Mouse (Mus musculus): Measurements from ENCODE around the gene Ddhd1. TPM values are rescaled to one million over a fixed set of nuclear protein-coding genes. Genes with fewer than 3 reads are reported as not detected.

Ddhd1 gene
- polyA plus RNA-seq, 1 experiment from 2014 or later, result 16.5 TPM

GRCm38 (mm10) chr14:45661575-45661974, 3.6 kb upstream of the Ddhd1 start:
- Histone ChIP-seq H3K36me3 (no peaks in the 10 kb centered on the region), H3K4me3 (replicated peaks) (no peak overlapping the region), H3K9me3 (no peaks in the 10 kb centered on the region), H3K27ac (no peak overlapping the region), H3K9ac (replicated peaks) (no peak overlapping the region), H3K27me3 (no peaks in the 10 kb centered on the region), H3K4me2 (replicated peaks) (no peak overlapping the region), H3K4me1 (replicated peaks) (peaks cover 4% of the 10 kb centered on the region)
- 50% methylated on average over 5 of the region's 5 CpGs for WGBS
- no peak for ATAC-seq

- peaks cover 17% of the 10 kb centered on the region for H3K4me1 ChIP-seq (replicated peaks)
- no peaks in the 10 kb centered on the region for H3K36me3 ChIP-seq
- no peak overlapping the region for H3K9ac ChIP-seq (replicated peaks)
- H3K9me3 ChIP-seq, result no peaks in the 10 kb centered on the region
- ATAC-seq, result no peak
- no peaks in the 10 kb centered on the region for H3K27me3 ChIP-seq
- no peak overlapping the region for H3K27ac ChIP-seq
- no peak overlapping the region for H3K4me3 ChIP-seq (replicated peaks)
- H3K4me2 ChIP-seq (replicated peaks), result no peak overlapping the region
- 100% methylated on average over 1 of the region's 1 CpGs for WGBS
Observed at GRCm38 (mm10) chr14:45660315-45660714, 2.4 kb upstream of the Ddhd1 start.

DNA sequence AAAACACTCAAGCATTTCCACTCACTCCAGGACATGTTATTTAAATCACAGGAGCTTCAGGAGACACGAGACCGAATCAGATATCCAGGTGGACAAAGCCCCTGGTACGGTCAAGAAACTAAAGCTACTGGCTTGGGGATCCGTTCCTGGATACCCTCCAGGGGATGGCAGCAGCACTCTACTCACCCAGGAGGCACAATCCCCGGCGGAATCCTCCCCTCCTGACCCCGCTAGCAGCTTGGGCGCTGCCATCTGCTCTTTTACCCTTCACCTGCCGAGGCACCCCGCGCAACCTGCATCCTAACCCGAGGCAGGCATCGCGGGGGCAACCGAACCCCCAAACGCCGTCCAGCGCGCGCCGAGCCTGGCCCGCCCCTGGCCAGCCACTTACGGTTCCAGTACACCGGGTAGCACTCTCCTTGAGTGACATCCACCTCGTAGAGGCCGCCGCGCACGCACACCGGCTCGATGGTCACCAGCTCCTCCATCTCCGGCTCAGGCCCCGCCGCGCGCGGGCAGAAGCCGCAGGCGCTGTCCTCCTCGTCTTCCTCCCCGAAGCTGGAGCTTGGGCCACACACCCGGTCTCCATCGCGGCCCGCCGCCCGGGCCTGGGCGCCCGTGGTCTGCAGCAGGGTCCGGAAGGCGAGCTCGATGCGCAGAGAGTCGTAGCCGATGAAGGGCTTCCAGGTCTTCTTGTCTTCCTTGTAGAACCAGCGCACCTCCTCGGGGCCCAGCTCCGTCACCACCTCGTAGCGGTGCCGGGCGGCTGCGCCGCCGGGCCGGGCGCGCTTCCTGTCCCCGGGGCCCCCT, 907 bp downstream of the Ddhd1 start:
- H3K4me2 ChIP-seq (replicated peaks), result peak overlapping the region; percentile 90
- peak overlapping the region; percentile 70 for H3K4me3 ChIP-seq (replicated peaks)
- no peaks in the 10 kb centered on the region for H3K27me3 ChIP-seq
- H3K36me3 ChIP-seq, result no peaks in the 10 kb centered on the region
- peak overlapping the region; percentile 86 for H3K9ac ChIP-seq (replicated peaks)
- H3K9me3 ChIP-seq, result no peaks in the 10 kb centered on the region
- ATAC-seq, result peak; percentile 68
- under 1% methylated on average over 68 of the region's 69 CpGs for WGBS
- peaks cover 47% of the 10 kb centered on the region for H3K4me1 ChIP-seq (replicated peaks)
- H3K27ac ChIP-seq, result peak overlapping the region; percentile 94

GRCm38 (mm10) chr14:45654876-45655416, 3.0 kb downstream of the Ddhd1 start:
- no peaks in the 10 kb centered on the region for H3K27me3 ChIP-seq
- H3K4me1 ChIP-seq (replicated peaks), result peaks cover 47% of the 10 kb centered on the region
- no peak for ATAC-seq
- no peaks in the 10 kb centered on the region for H3K9me3 ChIP-seq
- H3K9ac ChIP-seq (replicated peaks), result peak overlapping the region; percentile 43; the same call in 1 of the 2 replicates
- 84% methylated on average over 13 of the region's 13 CpGs for WGBS
- H3K27ac ChIP-seq, result no peak overlapping the region
- no peaks in the 10 kb centered on the region for H3K36me3 ChIP-seq
- H3K4me3 ChIP-seq (replicated peaks), result peak overlapping the region; percentile 70
- peak overlapping the region; percentile 90 for H3K4me2 ChIP-seq (replicated peaks)

- ATAC-seq, result no peak
- H3K4me3 ChIP-seq (replicated peaks), result no peak overlapping the region
- H3K4me2 ChIP-seq (replicated peaks), result no peak overlapping the region
- H3K27me3 ChIP-seq, result no peaks in the 10 kb centered on the region
- H3K36me3 ChIP-seq, result no peaks in the 10 kb centered on the region
- H3K9me3 ChIP-seq, result no peaks in the 10 kb centered on the region
- H3K4me1 ChIP-seq (replicated peaks), result peaks cover 58% of the 10 kb centered on the region
- H3K27ac ChIP-seq, result no peak overlapping the region
- no peak overlapping the region for H3K9ac ChIP-seq (replicated peaks)
- 88% methylated on average over 2 of the region's 2 CpGs for WGBS
Observed at GRCm38 (mm10) chr14:45653756-45654155, 4.2 kb downstream of the Ddhd1 start.

DNA sequence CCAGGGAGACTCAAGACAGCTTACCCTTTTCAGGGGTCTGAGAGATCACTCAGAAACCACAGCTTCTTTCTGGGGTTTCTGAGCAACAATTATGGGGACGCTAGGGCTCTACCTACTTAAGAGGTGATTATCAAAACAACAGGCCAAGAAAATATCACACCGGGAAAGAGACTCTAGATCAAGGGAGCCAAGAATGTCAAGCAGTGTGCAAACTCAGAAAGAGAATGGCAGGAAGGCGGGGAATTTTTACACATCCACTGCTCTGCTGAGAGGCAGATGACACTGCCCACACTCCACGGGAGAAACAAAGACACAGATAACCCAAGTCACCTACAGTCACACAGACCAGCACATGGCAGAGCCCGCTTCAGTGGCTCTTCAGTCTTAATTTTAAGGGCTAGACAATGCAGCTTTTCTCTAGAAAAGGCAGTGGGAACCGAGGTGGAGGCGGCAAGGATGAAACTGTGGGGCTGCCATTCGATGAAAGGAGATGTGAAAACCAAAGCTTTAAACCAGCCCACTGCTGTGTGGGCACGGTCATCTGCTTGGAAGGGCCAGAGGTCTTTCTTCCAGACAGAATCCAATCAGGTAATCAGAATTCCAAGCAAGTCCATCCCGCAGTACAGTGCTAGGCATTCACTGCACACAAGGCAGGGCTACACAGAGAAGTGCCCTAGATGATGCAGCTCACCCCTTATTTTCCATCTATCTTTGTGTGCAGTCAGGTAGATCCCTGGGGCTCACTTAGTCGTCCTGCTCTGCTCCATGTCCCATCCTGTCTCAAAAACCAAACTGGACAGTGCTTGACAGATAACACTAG, 8.7 kb downstream of the Ddhd1 start:
- Histone ChIP-seq H3K27ac (peak overlapping the region; percentile 25; the same call in 1 of the 2 replicates), H3K27me3 (no peaks in the 10 kb centered on the region), H3K9me3 (no peaks in the 10 kb centered on the region), H3K4me3 (replicated peaks) (no peak overlapping the region), H3K36me3 (no peaks in the 10 kb centered on the region), H3K9ac (replicated peaks) (0 out of 2 replicates have a peak overlapping the region, but pooled peaks have one; percentile 21), H3K4me1 (replicated peaks) (peaks cover 41% of the 10 kb centered on the region), H3K4me2 (replicated peaks) (no peak overlapping the region)
- ATAC-seq, result peak; percentile 31; the same call in 1 of the 2 replicates
- 31% methylated on average over 11 of the region's 11 CpGs for WGBS

DNA sequence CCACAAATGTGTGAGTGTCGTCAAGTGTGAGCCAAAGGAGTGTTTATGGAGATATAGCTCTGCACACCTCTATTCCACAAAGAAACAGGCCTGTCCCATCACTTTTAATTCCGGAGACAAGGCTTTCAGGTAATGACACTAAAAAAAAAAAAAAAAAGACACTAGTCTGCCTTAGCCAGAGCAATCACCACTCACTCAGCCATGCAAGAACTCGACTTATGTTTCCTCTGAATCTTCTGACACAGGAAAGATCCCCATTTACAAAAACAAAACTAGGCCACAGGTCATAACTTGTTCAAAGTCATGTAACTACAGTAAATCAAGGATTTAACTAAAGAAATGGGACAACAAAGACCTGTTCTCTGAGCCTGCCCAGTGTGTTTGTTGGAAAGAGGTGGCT, 9.8 kb downstream of the Ddhd1 start:
- peaks cover 42% of the 10 kb centered on the region for H3K4me1 ChIP-seq (replicated peaks)
- no peak overlapping the region for H3K4me3 ChIP-seq (replicated peaks)
- H3K9ac ChIP-seq (replicated peaks), result no peak overlapping the region
- H3K9me3 ChIP-seq, result no peaks in the 10 kb centered on the region
- no peak overlapping the region for H3K27ac ChIP-seq
- no peak for ATAC-seq
- no peaks in the 10 kb centered on the region for H3K36me3 ChIP-seq
- 90% methylated on average over 3 of the region's 3 CpGs for WGBS
- H3K4me2 ChIP-seq (replicated peaks), result no peak overlapping the region
- no peaks in the 10 kb centered on the region for H3K27me3 ChIP-seq

GRCm38 (mm10) chr14:45647632-45648031, 10.3 kb downstream of the Ddhd1 start:
- no peak for ATAC-seq
- no peaks in the 10 kb centered on the region for H3K9me3 ChIP-seq
- WGBS, result 94% methylated on average over 11 of the region's 11 CpGs
- peaks cover 41% of the 10 kb centered on the region for H3K4me1 ChIP-seq (replicated peaks)
- H3K4me3 ChIP-seq (replicated peaks), result no peak overlapping the region
- no peaks in the 10 kb centered on the region for H3K27me3 ChIP-seq
- H3K9ac ChIP-seq (replicated peaks), result no peak overlapping the region
- no peak overlapping the region for H3K4me2 ChIP-seq (replicated peaks)
- no peaks in the 10 kb centered on the region for H3K36me3 ChIP-seq
- no peak overlapping the region for H3K27ac ChIP-seq

GRCm38 (mm10) chr14:45647175-45647574, 10.8 kb downstream of the Ddhd1 start:
- 91% methylated on average over 7 of the region's 7 CpGs for WGBS
- ATAC-seq, result no peak
- no peak overlapping the region for H3K9ac ChIP-seq (replicated peaks)
- peaks cover 41% of the 10 kb centered on the region for H3K4me1 ChIP-seq (replicated peaks)
- H3K4me3 ChIP-seq (replicated peaks), result no peak overlapping the region
- no peak overlapping the region for H3K27ac ChIP-seq
- H3K4me2 ChIP-seq (replicated peaks), result no peak overlapping the region
- no peaks in the 10 kb centered on the region for H3K36me3 ChIP-seq
- H3K9me3 ChIP-seq, result no peaks in the 10 kb centered on the region
- no peaks in the 10 kb centered on the region for H3K27me3 ChIP-seq

- Histone ChIP-seq H3K27me3 (no peaks in the 10 kb centered on the region), H3K36me3 (no peaks in the 10 kb centered on the region), H3K4me3 (replicated peaks) (no peak overlapping the region), H3K4me1 (replicated peaks) (peaks cover 48% of the 10 kb centered on the region), H3K27ac (peak overlapping the region; percentile 68), H3K9ac (replicated peaks) (no peak overlapping the region), H3K9me3 (no peaks in the 10 kb centered on the region), H3K4me2 (replicated peaks) (0 out of 2 replicates have a peak overlapping the region, but pooled peaks have one; percentile 40)
- no peak for ATAC-seq
- WGBS, result 52% methylated on average over 1 of the region's 1 CpGs
Observed at GRCm38 (mm10) chr14:45644786-45645185, 13.2 kb downstream of the Ddhd1 start.

- ATAC-seq, result no peak
Observed at GRCm38 (mm10) chr14:45644202-45644601, 13.7 kb downstream of the Ddhd1 start.

DNA sequence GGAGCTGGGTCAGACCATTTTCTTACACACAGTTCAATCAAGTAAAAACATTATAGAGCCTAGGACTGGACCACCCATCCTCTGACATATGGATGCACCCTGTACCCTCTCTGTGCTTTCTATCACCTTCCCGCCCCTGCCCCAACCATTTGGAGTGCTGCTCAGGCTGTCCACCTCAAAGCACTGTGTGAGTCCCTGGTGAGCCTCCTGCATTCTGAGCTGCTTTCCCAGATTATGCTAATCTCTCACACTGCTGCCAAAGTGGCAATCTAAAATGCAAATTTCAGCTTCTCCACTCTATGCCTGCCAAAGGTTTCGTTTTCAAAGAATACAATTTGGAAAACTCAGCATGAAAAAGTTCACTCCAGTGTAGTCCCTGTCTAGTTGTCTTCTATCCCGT, 14.5 kb downstream of the Ddhd1 start:
- no peaks in the 10 kb centered on the region for H3K9me3 ChIP-seq
- no peaks in the 10 kb centered on the region for H3K36me3 ChIP-seq
- no peaks in the 10 kb centered on the region for H3K27me3 ChIP-seq
- peak overlapping the region; percentile 68 for H3K27ac ChIP-seq
- H3K9ac ChIP-seq (replicated peaks), result no peak overlapping the region
- H3K4me3 ChIP-seq (replicated peaks), result no peak overlapping the region; the same call in 1 of the 2 replicates
- ATAC-seq, result peak; percentile 78
- peaks cover 38% of the 10 kb centered on the region for H3K4me1 ChIP-seq (replicated peaks)
- 6% methylated on average over 3 of the region's 3 CpGs for WGBS
- H3K4me2 ChIP-seq (replicated peaks), result peak overlapping the region; percentile 40

More at GRCm38 (mm10) chr14:45644202-45644601, 13.7 kb downstream of the Ddhd1 start:
- H3K27ac ChIP-seq, result peak overlapping the region; percentile 68
- peak overlapping the region; percentile 40 for H3K4me2 ChIP-seq (replicated peaks)
- no peaks in the 10 kb centered on the region for H3K9me3 ChIP-seq
- H3K4me3 ChIP-seq (replicated peaks), result no peak overlapping the region
- 33% methylated on average over 7 of the region's 7 CpGs for WGBS
- 0 out of 2 replicates have a peak overlapping the region, but pooled peaks have one; percentile 4 for H3K9ac ChIP-seq (replicated peaks)
- H3K4me1 ChIP-seq (replicated peaks), result peaks cover 45% of the 10 kb centered on the region
- H3K27me3 ChIP-seq, result no peaks in the 10 kb centered on the region
- H3K36me3 ChIP-seq, result no peaks in the 10 kb centered on the region

Data from midbrain, embryonic 13.5 days (tissue).